Mouse (Mus musculus) spleen, adult 2 months (tissue): Measurements from ENCODE around the gene Pde11a.

Source experiments
- CTCF ChIP-seq: fragments of 200-500 bp; IDR thresholded peaks from 2 replicates; pipeline ENCODE4 v1.5.1; 2011; ENCODE audit warnings: mild to moderate bottlenecking, inconsistent platforms; ENCODE audit not compliant: insufficient read depth, insufficient read length, insufficient replicate concordance; ENCODE audit errors: extremely low read depth
- POLR2A ChIP-seq: fragments of 200-500 bp; IDR thresholded peaks from 2 replicates; pipeline ENCODE4 v1.6.1; 2011; ENCODE audit warnings: low read depth, low read length, inconsistent platforms

DNA sequence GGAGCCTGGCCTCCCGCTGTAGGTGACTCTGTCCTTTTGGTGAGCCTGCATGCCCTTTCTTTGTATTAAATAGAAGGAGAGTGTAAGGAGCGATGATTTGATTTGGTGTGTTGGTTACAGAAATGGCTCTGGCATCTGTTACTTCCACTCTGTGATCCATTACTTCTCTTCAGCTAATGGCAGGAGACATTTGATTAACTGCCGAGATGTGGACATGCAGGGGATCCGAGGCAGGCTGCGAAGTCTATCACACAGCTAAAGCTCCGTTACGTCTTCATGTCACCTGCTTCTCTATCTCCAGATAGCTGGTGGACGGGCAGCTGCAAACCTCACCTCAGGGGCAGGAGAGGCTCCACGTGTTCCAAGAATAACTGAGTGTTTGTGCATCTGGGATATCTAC lies 364.4 kb downstream of the Pde11a start:
- no peak for TF ChIP-seq CTCF
- TF ChIP-seq POLR2A = no peak
